13 mouse cellular contexts compared by ENCODE assay signal in genomic region chr4:108949168-108949567, GRCm38 (mm10). TPM values are rescaled to one million over a fixed set of nuclear protein-coding genes. Genes with fewer than 3 reads are reported as not detected.
DNase-seq lines count a peak whose midpoint lies in the region; ATAC-seq lines count a peak whose summit lies in the region.
"Had no signal": no experiment of that assay in that cellular context is flagged by ENCODE, and none has a peak within 500 bp of the region (broad histone marks: within the 10 kb centered on the region; RNA-seq: fewer than 3 reads in every experiment).

No protein-coding gene starts in this region.

- H3K27me3 ChIP-seq in midbrain, embryonic 14.5 days (ENCODE audit: control insufficient read depth, insufficient read depth, low read length): no peaks in the 10 kb centered on the region; the same call in 1 of the 2 replicates
- H3K27me3 ChIP-seq: embryonic facial prominence, embryonic 13.5 days; limb, embryonic 13.5 days; lung, embryonic 15.5 days; stomach, embryonic 15.5 days had no signal

- H3K27ac ChIP-seq in midbrain, embryonic 14.5 days (replicated peaks; ENCODE audit: low read depth, low read length): no peak overlapping the region
- H3K27ac ChIP-seq: embryonic facial prominence, embryonic 13.5 days; limb, embryonic 13.5 days; lung, embryonic 15.5 days; stomach, embryonic 15.5 days had no signal

- no peak overlapping the region for H3K9ac ChIP-seq in midbrain, embryonic 14.5 days (replicated peaks; ENCODE audit: low read length)
- H3K9ac ChIP-seq: embryonic facial prominence, embryonic 13.5 days; limb, embryonic 13.5 days; lung, embryonic 15.5 days; stomach, embryonic 15.5 days had no signal

- no peak for ATAC-seq in megakaryocyte-erythroid progenitor cell, adult 5-6 weeks (replicated peaks; ENCODE audit: low FRiP score, low TSS enrichment, poor library complexity, severe bottlenecking)
- ATAC-seq in midbrain, embryonic 14.5 days (ENCODE audit: low FRiP score, low TSS enrichment): no peak

- intact Hi-C loops in left cerebral cortex, postnatal 14 days (cut with DNase I): no loop called here
- intact Hi-C loops in heart, postnatal 14 days (cut with DNase I): no loop called here

- 94% methylated on average over 7 of the region's 7 CpGs for WGBS in midbrain, embryonic 14.5 days

- no peak overlapping the region for H3K4me3 ChIP-seq in midbrain, embryonic 14.5 days (replicated peaks; ENCODE audit: low read depth, low read length)
- H3K4me3 ChIP-seq: embryonic facial prominence, embryonic 13.5 days; limb, embryonic 13.5 days; lung, embryonic 15.5 days; stomach, embryonic 15.5 days had no signal

- DNase-seq in NIH3T3 (ENCODE audit: low read depth): peak; percentile 53
- DNase-seq in cerebellum, adult 8-10 months: peak; percentile 72
- peak; percentile 50 to 80 for DNase-seq in layer of hippocampus, adult 18-20 months (ENCODE audit: low spot score in 2 of 2)
- peak; percentile 55 to 77 for DNase-seq in left cerebral cortex, postnatal 14 days (ENCODE audit: low spot score in 2 of 2)
- DNase-seq in midbrain, embryonic 14.5 days: no peak
- no peak for DNase-seq in urinary bladder, postnatal 25 days (ENCODE audit: low spot score)
- no peak for DNase-seq in heart, postnatal 14 days
- DNase-seq: gastrocnemius, postnatal 10 days had no signal

- no peaks in the 10 kb centered on the region for H3K9me3 ChIP-seq in midbrain, embryonic 14.5 days (ENCODE audit: control insufficient read depth, low read length)
- H3K9me3 ChIP-seq: embryonic facial prominence, embryonic 13.5 days; limb, embryonic 13.5 days; lung, embryonic 15.5 days; stomach, embryonic 15.5 days had no signal

- H3K4me1 ChIP-seq in midbrain, embryonic 14.5 days (ENCODE audit: control insufficient read depth, insufficient read depth, low read length): no peaks in the 10 kb centered on the region
- H3K4me1 ChIP-seq: embryonic facial prominence, embryonic 13.5 days; limb, embryonic 13.5 days; lung, embryonic 15.5 days; stomach, embryonic 15.5 days had no signal

- H3K36me3 ChIP-seq in midbrain, embryonic 14.5 days (ENCODE audit: control insufficient read depth, insufficient read depth, low read length): no peaks in the 10 kb centered on the region
- H3K36me3 ChIP-seq: embryonic facial prominence, embryonic 13.5 days; limb, embryonic 13.5 days; lung, embryonic 15.5 days; stomach, embryonic 15.5 days had no signal

- no peak overlapping the region for H3K4me2 ChIP-seq in midbrain, embryonic 14.5 days (ENCODE audit: low read length)
- H3K4me2 ChIP-seq: embryonic facial prominence, embryonic 13.5 days; limb, embryonic 13.5 days; lung, embryonic 15.5 days; stomach, embryonic 15.5 days had no signal

RNA-seq across cellular contexts. Expression of gene Nrd1, which starts 51.3 kb away (rescaled TPM):
- 100 to 1,000 TPM; 112 to 118 TPM for total RNA-seq in layer of hippocampus, adult 18-20 months (2021)
- 100 to 1,000 TPM; 127 to 150 TPM for total RNA-seq in left cerebral cortex, postnatal 14 days (2021)
- 99.7 and 124 TPM in 2 replicates for total RNA-seq in megakaryocyte-erythroid progenitor cell, adult 5-6 weeks (2014; fragmentation: Nextera tagmentation)
- 74.9 and 105 TPM in 2 replicates for total RNA-seq in megakaryocyte-erythroid progenitor cell, adult 5-6 weeks (2017)
- polyA plus RNA-seq in midbrain, embryonic 14.5 days (2014; fragmentation: Nextera tagmentation; extraction: Ambion mirVana): 57.0 and 71.8 TPM in 2 replicates
- total RNA-seq in heart, postnatal 14 days (2021): 100 to 1,000 TPM in 1 of 2 experiments, 10 to 100 TPM in 1; 99.1 to 102 TPM

Comparison
In these comparisons a context has a peak if more than half of its experiments do, and no peak if none do; other contexts are left out.
1. DNase-seq: peak in NIH3T3 (single experiment), cerebellum, adult 8-10 months (single experiment), layer of hippocampus, adult 18-20 months (2 of 2) and left cerebral cortex, postnatal 14 days (2 of 2); none in midbrain, embryonic 14.5 days (single experiment), urinary bladder, postnatal 25 days (single experiment) and heart, postnatal 14 days (0 of 2).